ENCODE assay signal across 9 mouse cellular contexts in genomic region chr3:84090982-84091381, GRCm38 (mm10). TPM values are rescaled to one million over a fixed set of nuclear protein-coding genes. Genes with fewer than 3 reads are reported as not detected.
DNase-seq lines count a peak whose midpoint lies in the region; ATAC-seq and TF ChIP-seq lines count a peak whose summit lies in the region.
"Had no signal": no experiment of that assay in that cellular context is flagged by ENCODE, and none has a peak within 500 bp of the region (broad histone marks: within the 10 kb centered on the region; RNA-seq: fewer than 3 reads in every experiment).

No protein-coding gene starts in this region.

- no peak overlapping the region for H3K9ac ChIP-seq in intestine, postnatal 0 days (ENCODE audit: low read depth, low read length)
- no peak overlapping the region for H3K9ac ChIP-seq in intestine, embryonic 16.5 days (ENCODE audit: low read depth, low read length)
- no peak overlapping the region for H3K9ac ChIP-seq in hindbrain, embryonic 12.5 days
- H3K9ac ChIP-seq: limb, embryonic 12.5 days had no signal

- DNase-seq in R1 (ENCODE audit: low read depth, low spot score) = peak; percentile 72
- DNase-seq in embryo, embryonic 9.5 days (ENCODE audit: extremely low spot score) = peak; percentile 31
- peak; percentile 20 for DNase-seq in lung, adult 2 months
- DNase-seq in yolk sac, embryonic 10.5 days (ENCODE audit: low spot score) = peak; percentile 12
- DNase-seq in ovary, adult 18-20 months (ENCODE audit: low spot score) = no peak

- no peak overlapping the region for H3K4me3 ChIP-seq in intestine, postnatal 0 days (ENCODE audit: low read depth, low read length)
- no peak overlapping the region for H3K4me3 ChIP-seq in intestine, embryonic 16.5 days (ENCODE audit: low read length)
- H3K4me3 ChIP-seq in lung, adult 2 months (replicated peaks; ENCODE audit: extremely low read depth, low read depth, low read length) = no peak overlapping the region
- no peak overlapping the region for H3K4me3 ChIP-seq in hindbrain, embryonic 12.5 days
- H3K4me3 ChIP-seq: limb, embryonic 12.5 days had no signal

- no peaks in the 10 kb centered on the region for H3K36me3 ChIP-seq in intestine, postnatal 0 days (ENCODE audit: control insufficient read depth, insufficient read depth)
- H3K36me3 ChIP-seq in intestine, embryonic 16.5 days (ENCODE audit: control insufficient read depth, insufficient read depth, low read length) = no peaks in the 10 kb centered on the region
- H3K36me3 ChIP-seq in hindbrain, embryonic 12.5 days = no peaks in the 10 kb centered on the region
- H3K36me3 ChIP-seq: limb, embryonic 12.5 days had no signal

- H3K27ac ChIP-seq in intestine, postnatal 0 days (ENCODE audit: low read depth, low read length) = no peak overlapping the region
- no peak overlapping the region for H3K27ac ChIP-seq in intestine, embryonic 16.5 days (ENCODE audit: low read length)
- H3K27ac ChIP-seq in hindbrain, embryonic 12.5 days = no peak overlapping the region
- H3K27ac ChIP-seq: limb, embryonic 12.5 days had no signal

- no peaks in the 10 kb centered on the region; the same call in 1 of the 2 replicates for H3K4me1 ChIP-seq in intestine, postnatal 0 days (replicated peaks; ENCODE audit: control insufficient read depth, insufficient read depth, low read length)
- H3K4me1 ChIP-seq in intestine, embryonic 16.5 days (ENCODE audit: control insufficient read depth, insufficient read depth, low read length) = no peaks in the 10 kb centered on the region
- H3K4me1 ChIP-seq in lung, adult 2 months (ENCODE audit: control insufficient read depth, insufficient read depth, low read length) = no peaks in the 10 kb centered on the region
- no peaks in the 10 kb centered on the region for H3K4me1 ChIP-seq in hindbrain, embryonic 12.5 days
- H3K4me1 ChIP-seq: limb, embryonic 12.5 days had no signal

- H3K4me2 ChIP-seq in intestine, postnatal 0 days (replicated peaks; ENCODE audit: low read depth) = no peak overlapping the region
- H3K4me2 ChIP-seq in intestine, embryonic 16.5 days (ENCODE audit: low read depth, low read length) = no peak overlapping the region
- no peak overlapping the region for H3K4me2 ChIP-seq in hindbrain, embryonic 12.5 days (replicated peaks)
- H3K4me2 ChIP-seq: limb, embryonic 12.5 days had no signal

- no peaks in the 10 kb centered on the region for H3K27me3 ChIP-seq in intestine, postnatal 0 days (replicated peaks; ENCODE audit: control insufficient read depth, insufficient read depth, low read length)
- no peaks in the 10 kb centered on the region for H3K27me3 ChIP-seq in intestine, embryonic 16.5 days (replicated peaks; ENCODE audit: control insufficient read depth, insufficient read depth, low read length)
- H3K27me3 ChIP-seq in hindbrain, embryonic 12.5 days = no peaks in the 10 kb centered on the region
- H3K27me3 ChIP-seq: limb, embryonic 12.5 days had no signal

- H3K9me3 ChIP-seq in intestine, postnatal 0 days (ENCODE audit: control insufficient read depth) = no peaks in the 10 kb centered on the region
- no peaks in the 10 kb centered on the region for H3K9me3 ChIP-seq in intestine, embryonic 16.5 days (ENCODE audit: control insufficient read depth, low read length)
- H3K9me3 ChIP-seq in hindbrain, embryonic 12.5 days (replicated peaks) = no peaks in the 10 kb centered on the region
- H3K9me3 ChIP-seq: limb, embryonic 12.5 days had no signal

- WGBS in intestine, postnatal 0 days = 39% methylated on average over 2 of the region's 2 CpGs
- WGBS in intestine, embryonic 16.5 days = 48% methylated on average over 2 of the region's 2 CpGs
- 15% methylated on average over 2 of the region's 2 CpGs for WGBS in lung, adult 2 months
- 30% methylated on average over 2 of the region's 2 CpGs for WGBS in hindbrain, embryonic 12.5 days

- peak; percentile 64 for TF ChIP-seq CTCF in intestine, postnatal 0 days (IDR thresholded peaks at IDR 0.05; ENCODE audit: low read depth)
- TF ChIP-seq CTCF in lung, adult 2 months (IDR thresholded peaks at IDR 0.05; ENCODE audit: insufficient read depth, low read length) = peak; percentile 30; the same call in 1 of the 2 replicates

- no peak for TF ChIP-seq POLR2A in lung, adult 2 months (IDR thresholded peaks at IDR 0.05; ENCODE audit: borderline replicate concordance, extremely low read depth, low read depth, low read length)

- ATAC-seq in intestine, postnatal 0 days = no peak
- no peak for ATAC-seq in intestine, embryonic 16.5 days
- ATAC-seq in hindbrain, embryonic 12.5 days (ENCODE audit: low FRiP score) = no peak

RNA-seq across cellular contexts. Expression of gene Tmem131l, which starts 51.0 kb away (rescaled TPM):
- 7.5 and 9.6 TPM in 2 replicates for polyA plus RNA-seq in intestine, postnatal 0 days (2015; fragmentation: Nextera tagmentation; extraction: Ambion mirVana)
- 18.2 and 19.8 TPM in 2 replicates for polyA plus RNA-seq in intestine, embryonic 16.5 days (2015; fragmentation: Nextera tagmentation; extraction: Ambion mirVana)
- polyA plus RNA-seq in lung, adult 2 months (2012; rRNA removed) = 21.3 and 24.5 TPM in 2 replicates
- polyA plus RNA-seq in hindbrain, embryonic 12.5 days (2016; fragmentation: Nextera tagmentation; extraction: Ambion mirVana) = 81.5 and 84.3 TPM in 2 replicates
